Mouse (Mus musculus) E14TG2a.4 (cell line): ENCODE results near the gene Ptger3.

Source experiments
- CTCF ChIP-seq: conservative IDR thresholded peaks from 2 replicates; pipeline ENCODE4 v1.5.1; 2014; ENCODE audit warnings: low read length
- NANOG ChIP-seq: IDR thresholded peaks from 2 replicates; pipeline ENCODE4 v1.6.1; 2014; ENCODE audit warnings: borderline replicate concordance, low read length, mixed read lengths
- POU5F1 ChIP-seq: IDR thresholded peaks from 2 replicates; pipeline ENCODE4 v1.6.1; 2014; ENCODE audit warnings: low read length, borderline replicate concordance

DNA sequence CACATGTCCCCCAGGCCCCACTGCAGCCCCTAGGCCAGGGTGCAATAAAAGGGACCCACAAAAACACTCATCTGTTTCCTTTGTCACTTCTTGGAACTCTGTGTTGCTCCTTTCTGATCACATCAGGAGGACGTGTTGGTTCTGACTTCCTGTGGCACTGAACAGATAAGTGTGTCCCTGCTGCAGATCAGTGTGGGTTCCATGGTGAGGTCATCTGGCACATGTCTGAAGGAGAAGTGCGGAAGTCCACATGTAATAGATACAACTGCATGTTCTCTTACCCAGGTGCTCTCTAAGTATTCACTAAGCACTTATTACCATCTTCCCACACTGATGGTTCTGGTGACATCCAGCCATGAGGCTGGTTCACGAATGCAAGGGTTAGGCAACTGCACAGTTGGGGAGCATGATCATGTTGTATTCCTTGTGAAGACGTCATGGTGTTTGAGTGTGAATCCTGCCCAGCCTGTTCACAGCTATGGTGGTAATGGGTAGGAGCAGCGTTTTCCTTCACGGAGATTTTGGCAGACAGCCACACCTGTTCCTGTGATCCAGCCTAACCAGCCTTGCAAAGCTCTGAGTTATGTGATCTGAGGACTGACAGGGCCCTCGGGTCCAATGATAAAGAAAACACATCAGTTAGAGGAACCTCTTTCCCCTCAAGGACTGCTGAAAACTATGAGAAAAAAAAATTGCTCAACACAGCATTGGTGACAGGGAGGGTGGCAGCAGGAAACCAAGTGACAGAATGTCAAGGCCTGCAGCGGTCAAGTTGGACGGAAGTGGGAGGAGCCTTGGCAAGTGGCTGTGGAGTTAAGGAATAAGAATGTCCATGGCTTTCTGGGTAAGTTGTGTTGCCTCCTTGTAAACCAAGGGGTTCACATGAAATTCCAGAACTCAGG, 9.0 kb downstream of the Ptger3 start:
- TF ChIP-seq CTCF (no peak), POU5F1 (no peak), NANOG (no peak)
